Mouse (Mus musculus) forebrain, postnatal 0 days (tissue): ENCODE data around the gene Traf3. TPM values are rescaled to one million over a fixed set of nuclear protein-coding genes. Genes with fewer than 3 reads are reported as not detected.

Experiments used
- ATAC-seq: fragments of 200-750 bp; cut with Nextera tagmentation; 2 replicates; pipeline ENCODE4 v1.8.0; 2017; ENCODE audit warnings: mild to moderate bottlenecking, moderate library complexity
- DNase-seq: peaks from one replicate; pipeline ENCODE4 v3.0.0-alpha.2; 2015
- H3K27ac ChIP-seq: fragments of 300-500 bp; sonication (generic); 2 replicates; pipeline ENCODE4 v1.5.1; 2014; ENCODE audit warnings: low read depth, mild to moderate bottlenecking, antibody characterized with exemption, low read length, moderate library complexity, mixed read lengths
- H3K27me3 ChIP-seq: fragments of 300-500 bp; sonication (generic); 2 replicates; pipeline ENCODE4 v1.6.1; 2014; ENCODE audit warnings: mild to moderate bottlenecking, low read length, mixed read lengths; ENCODE audit not compliant: insufficient read depth
- H3K36me3 ChIP-seq: fragments of 300-500 bp; sonication (generic); 2 replicates; pipeline ENCODE4 v1.6.1; 2014; ENCODE audit warnings: mild to moderate bottlenecking, moderate library complexity; ENCODE audit not compliant: insufficient read depth
- H3K4me1 ChIP-seq: fragments of 300-500 bp; sonication (generic); 2 replicates; pipeline ENCODE4 v1.6.1; 2014; ENCODE audit warnings: antibody characterized with exemption; ENCODE audit not compliant: insufficient read depth
- H3K4me2 ChIP-seq: fragments of 300-500 bp; sonication (generic); 2 replicates; pipeline ENCODE4 v1.6.1; 2014; ENCODE audit warnings: low read depth, mild to moderate bottlenecking, moderate library complexity
- H3K4me3 ChIP-seq: fragments of 300-500 bp; sonication (generic); 2 replicates; pipeline ENCODE4 v1.5.1; 2014; ENCODE audit warnings: low read depth, low read length, mixed read lengths
- H3K9ac ChIP-seq: fragments of 300-500 bp; sonication (generic); 2 replicates; pipeline ENCODE4 v1.6.1; 2014; ENCODE audit warnings: mild to moderate bottlenecking
- H3K9me3 ChIP-seq: fragments of 300-500 bp; sonication (generic); 2 replicates; pipeline ENCODE4 v1.6.1; 2016; ENCODE audit warnings: low read length
- CTCF ChIP-seq: sonication (generic); IDR thresholded peaks from 2 replicates; pipeline ENCODE4 v1.5.1; 2016; ENCODE audit warnings: antibody characterized with exemption, control low read depth, low read depth
- WGBS: fragments of 180-500 bp; shearing (Covaris S2); extraction: QIAGEN DNeasy Blood & Tissue Kit; methylation state at CpG from one replicate; pipeline ENCODE4 v1.1.7; 2014; 5-methylcytosine and 5-hydroxymethylcytosine counted together
- polyA plus RNA-seq: library from polyadenylated mRNA; unstranded; fragments of >200 nt; fragmentation: Nextera tagmentation; extraction: Ambion mirVana; gene quantifications from 2 replicates; pipeline ENCODE4 v1.2.1, GENCODE M21; 2015
- total RNA-seq: library from RNA; depleted of rRNA; stranded (reverse); fragments of >200 nt; gene quantifications from 2 replicates; pipeline ENCODE4 v1.2.3, GENCODE M21; 2014

Gene Traf3
- total and polyA plus RNA-seq, 2 experiments from 2014 or later, result 11.5 to 25.1 TPM

- DNase-seq (no peak), ATAC-seq (no peak)
- Histone ChIP-seq H3K36me3 (no peaks in the 10 kb centered on the region), H3K9ac (no peak within 1 kb of the TSS), H3K4me1 (no peaks in the 10 kb centered on the region), H3K27ac (no peak within 1 kb of the TSS), H3K9me3 (no peaks in the 10 kb centered on the region), H3K4me3 (no peak within 1 kb of the TSS), H3K27me3 (no peaks in the 10 kb centered on the region), H3K4me2 (no peak within 1 kb of the TSS)
- TF ChIP-seq CTCF, result no peak
- WGBS, result 80% methylated on average over 5 of the region's 5 CpGs
These were observed 18.3 kb downstream of the Traf3 start, which contains the start of gene 4930595D18Rik for GRCm38 (mm10) chr12:111184476-111184875. TSS of gene 4930595D18Rik (minus strand) at chr12:111184491.

GRCm38 (mm10) chr12:111186986-111187385, 20.8 kb downstream of the Traf3 start:
- H3K4me2 ChIP-seq, result no peak overlapping the region
- H3K9ac ChIP-seq, result no peak overlapping the region
- H3K4me3 ChIP-seq, result no peak overlapping the region
- H3K27me3 ChIP-seq, result no peaks in the 10 kb centered on the region
- no peak overlapping the region for H3K27ac ChIP-seq
- no peak for ATAC-seq
- H3K36me3 ChIP-seq, result no peaks in the 10 kb centered on the region
- no peak for TF ChIP-seq CTCF
- DNase-seq, result no peak
- WGBS, result 93% methylated on average over 3 of the region's 3 CpGs
- H3K4me1 ChIP-seq, result no peaks in the 10 kb centered on the region
- H3K9me3 ChIP-seq, result no peaks in the 10 kb centered on the region

- H3K9ac ChIP-seq, result no peak overlapping the region
- no peak overlapping the region for H3K27ac ChIP-seq
- H3K4me1 ChIP-seq, result peaks cover 6% of the 10 kb centered on the region; the same call in 1 of the 2 replicates
- WGBS, result 94% methylated on average over 4 of the region's 4 CpGs
- no peaks in the 10 kb centered on the region for H3K9me3 ChIP-seq
- DNase-seq, result no peak
- no peaks in the 10 kb centered on the region for H3K36me3 ChIP-seq
- ATAC-seq, result no peak
- H3K4me3 ChIP-seq, result no peak overlapping the region
- H3K4me2 ChIP-seq, result no peak overlapping the region
- no peak for TF ChIP-seq CTCF
- no peaks in the 10 kb centered on the region for H3K27me3 ChIP-seq
These were observed 22.1 kb downstream of the Traf3 start for GRCm38 (mm10) chr12:111188295-111188694.

- Histone ChIP-seq H3K4me1 (peaks cover 6% of the 10 kb centered on the region; the same call in 1 of the 2 replicates), H3K27me3 (no peaks in the 10 kb centered on the region), H3K27ac (no peak overlapping the region), H3K4me3 (no peak overlapping the region), H3K36me3 (no peaks in the 10 kb centered on the region), H3K9me3 (no peaks in the 10 kb centered on the region), H3K4me2 (no peak overlapping the region), H3K9ac (no peak overlapping the region)
- 73% methylated on average over 5 of the region's 5 CpGs for WGBS
- TF ChIP-seq CTCF, result no peak
- DNase-seq (no peak), ATAC-seq (no peak)
These were observed 24.2 kb downstream of the Traf3 start for GRCm38 (mm10) chr12:111190355-111190754.

GRCm38 (mm10) chr12:111190891-111191290, 24.7 kb downstream of the Traf3 start:
- WGBS, result 84% methylated on average over 2 of the region's 2 CpGs
- Histone ChIP-seq H3K27me3 (no peaks in the 10 kb centered on the region), H3K9ac (no peak overlapping the region), H3K27ac (no peak overlapping the region), H3K36me3 (no peaks in the 10 kb centered on the region), H3K4me1 (peaks cover 6% of the 10 kb centered on the region; the same call in 1 of the 2 replicates), H3K4me2 (no peak overlapping the region), H3K4me3 (no peak overlapping the region), H3K9me3 (no peaks in the 10 kb centered on the region)
- no peak for TF ChIP-seq CTCF
- ATAC-seq (no peak), DNase-seq (no peak)

- no peaks in the 10 kb centered on the region for H3K36me3 ChIP-seq
- peaks cover 6% of the 10 kb centered on the region; the same call in 1 of the 2 replicates for H3K4me1 ChIP-seq
- no peak overlapping the region for H3K27ac ChIP-seq
- H3K9ac ChIP-seq, result no peak overlapping the region
- no peaks in the 10 kb centered on the region for H3K27me3 ChIP-seq
- no peak overlapping the region for H3K4me3 ChIP-seq
- no peaks in the 10 kb centered on the region for H3K9me3 ChIP-seq
- ATAC-seq, result no peak
- no peak for DNase-seq
- 72% methylated on average over 6 of the region's 6 CpGs for WGBS
- no peak overlapping the region for H3K4me2 ChIP-seq
- TF ChIP-seq CTCF, result no peak
These were observed 26.6 kb downstream of the Traf3 start for GRCm38 (mm10) chr12:111192777-111193176.

- no peak overlapping the region for H3K27ac ChIP-seq
- ATAC-seq (no peak), DNase-seq (no peak)
- H3K9ac ChIP-seq, result no peak overlapping the region
- peaks cover 6% of the 10 kb centered on the region; the same call in 1 of the 2 replicates for H3K4me1 ChIP-seq
- 51% methylated on average over 9 of the region's 9 CpGs for WGBS
- no peak overlapping the region for H3K4me2 ChIP-seq
- H3K36me3 ChIP-seq, result no peaks in the 10 kb centered on the region
- H3K4me3 ChIP-seq, result no peak overlapping the region
- H3K9me3 ChIP-seq, result no peaks in the 10 kb centered on the region
- TF ChIP-seq CTCF, result no peak
- H3K27me3 ChIP-seq, result no peaks in the 10 kb centered on the region
These were observed 27.2 kb downstream of the Traf3 start for GRCm38 (mm10) chr12:111193331-111193730.
